Mouse (Mus musculus) midbrain, embryonic 14.5 days (tissue): ENCODE results near the gene Zbtb46. TPM values are rescaled to one million over a fixed set of nuclear protein-coding genes. Genes with fewer than 3 reads are reported as not detected.

Experiments
- ATAC-seq: fragments of 200-750 bp; cut with Nextera tagmentation; 2 replicates; pipeline ENCODE4 v1.8.0; 2017; ENCODE audit warnings: moderate number of reproducible peaks, moderate library complexity; ENCODE audit not compliant: low FRiP score, low TSS enrichment
- DNase-seq: peaks from one replicate; pipeline ENCODE4 v3.0.0-alpha.2; 2015
- H3K27ac ChIP-seq: fragments of 300-500 bp; sonication (generic); replicated peaks from 2 replicates; pipeline ENCODE4 v1.5.1; 2014; ENCODE audit warnings: mild to moderate bottlenecking, low read depth, low read length, moderate library complexity
- H3K27me3 ChIP-seq: fragments of 300-500 bp; sonication (generic); 2 replicates; pipeline ENCODE4 v1.6.1; 2014; ENCODE audit warnings: low read length, control low read depth, mixed read lengths; ENCODE audit not compliant: control insufficient read depth, insufficient read depth
- H3K36me3 ChIP-seq: fragments of 300-500 bp; sonication (generic); 2 replicates; pipeline ENCODE4 v1.6.1; 2014; ENCODE audit warnings: low read length, control low read depth; ENCODE audit not compliant: control insufficient read depth, insufficient read depth
- H3K4me1 ChIP-seq: fragments of 300-500 bp; sonication (generic); 2 replicates; pipeline ENCODE4 v1.6.1; 2014; ENCODE audit warnings: mild to moderate bottlenecking, antibody characterized with exemption, low read length, control low read depth; ENCODE audit not compliant: control insufficient read depth, insufficient read depth
- H3K4me2 ChIP-seq: fragments of 300-500 bp; sonication (generic); 2 replicates; pipeline ENCODE4 v1.6.1; 2014; ENCODE audit warnings: mild to moderate bottlenecking, low read length, moderate library complexity
- H3K4me3 ChIP-seq: fragments of 300-500 bp; sonication (generic); replicated peaks from 2 replicates; pipeline ENCODE4 v1.5.1; 2014; ENCODE audit warnings: low read depth, low read length
- H3K9ac ChIP-seq: fragments of 300-500 bp; sonication (generic); replicated peaks from 2 replicates; pipeline ENCODE4 v1.6.1; 2014; ENCODE audit warnings: mild to moderate bottlenecking, low read length, moderate library complexity
- H3K9me3 ChIP-seq: fragments of 300-500 bp; sonication (generic); 2 replicates; pipeline ENCODE4 v1.6.1; 2016; ENCODE audit warnings: low read length, control low read depth, mixed read lengths; ENCODE audit not compliant: control insufficient read depth
- WGBS: fragments of 180-500 bp; shearing (Covaris S2); extraction: QIAGEN DNeasy Blood & Tissue Kit; methylation state at CpG from one replicate; pipeline ENCODE4 v1.1.7; 2014; 5-methylcytosine and 5-hydroxymethylcytosine counted together
- polyA plus RNA-seq: library from polyadenylated mRNA; unstranded; fragments of >200 nt; fragmentation: Nextera tagmentation; extraction: Ambion mirVana; gene quantifications from 2 replicates; pipeline ENCODE4 v1.2.1, GENCODE M21; 2014

Gene Zbtb46
- polyA plus RNA-seq, 1 experiment from 2014 or later = 22.2 TPM

DNA sequence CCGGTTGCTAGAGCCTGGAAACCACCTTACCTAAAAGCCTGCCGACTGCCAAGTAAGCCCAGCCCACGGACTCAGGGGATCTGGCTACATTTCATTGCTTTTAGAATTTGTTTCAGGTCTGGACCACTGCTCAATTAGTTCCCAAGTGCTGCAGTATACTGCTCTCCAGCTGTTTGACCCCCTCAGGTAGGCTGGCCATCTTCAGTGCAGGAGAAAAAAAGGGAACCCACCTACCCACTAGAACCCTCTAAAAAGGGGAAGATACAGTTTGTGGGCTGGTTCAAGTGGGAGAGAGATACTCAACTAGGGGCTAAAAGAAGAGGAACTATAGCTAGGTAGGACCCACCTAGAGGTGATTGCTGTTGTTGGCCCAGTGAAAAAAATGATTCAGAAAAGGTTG is 33.0 kb upstream of the Zbtb46 start:
- ATAC-seq (no peak), DNase-seq (no peak)
- Histone ChIP-seq H3K27ac (no peak overlapping the region), H3K4me2 (no peak overlapping the region), H3K4me3 (no peak overlapping the region), H3K9me3 (no peaks in the 10 kb centered on the region), H3K36me3 (no peaks in the 10 kb centered on the region), H3K9ac (no peak overlapping the region), H3K27me3 (no peaks in the 10 kb centered on the region), H3K4me1 (no peaks in the 10 kb centered on the region)
- WGBS = 51% methylated on average over 3 of the region's 3 CpGs

- Histone ChIP-seq H3K9me3 (no peaks in the 10 kb centered on the region), H3K36me3 (no peaks in the 10 kb centered on the region), H3K27ac (no peak overlapping the region), H3K4me3 (no peak overlapping the region), H3K27me3 (no peaks in the 10 kb centered on the region), H3K4me1 (no peaks in the 10 kb centered on the region), H3K9ac (no peak overlapping the region), H3K4me2 (no peak overlapping the region)
- WGBS = 25% methylated on average over 7 of the region's 7 CpGs
- no peak for DNase-seq
- no peak for ATAC-seq
Observed at GRCm38 (mm10) chr2:181491432-181492205, 32.4 kb upstream of the Zbtb46 start.

DNA sequence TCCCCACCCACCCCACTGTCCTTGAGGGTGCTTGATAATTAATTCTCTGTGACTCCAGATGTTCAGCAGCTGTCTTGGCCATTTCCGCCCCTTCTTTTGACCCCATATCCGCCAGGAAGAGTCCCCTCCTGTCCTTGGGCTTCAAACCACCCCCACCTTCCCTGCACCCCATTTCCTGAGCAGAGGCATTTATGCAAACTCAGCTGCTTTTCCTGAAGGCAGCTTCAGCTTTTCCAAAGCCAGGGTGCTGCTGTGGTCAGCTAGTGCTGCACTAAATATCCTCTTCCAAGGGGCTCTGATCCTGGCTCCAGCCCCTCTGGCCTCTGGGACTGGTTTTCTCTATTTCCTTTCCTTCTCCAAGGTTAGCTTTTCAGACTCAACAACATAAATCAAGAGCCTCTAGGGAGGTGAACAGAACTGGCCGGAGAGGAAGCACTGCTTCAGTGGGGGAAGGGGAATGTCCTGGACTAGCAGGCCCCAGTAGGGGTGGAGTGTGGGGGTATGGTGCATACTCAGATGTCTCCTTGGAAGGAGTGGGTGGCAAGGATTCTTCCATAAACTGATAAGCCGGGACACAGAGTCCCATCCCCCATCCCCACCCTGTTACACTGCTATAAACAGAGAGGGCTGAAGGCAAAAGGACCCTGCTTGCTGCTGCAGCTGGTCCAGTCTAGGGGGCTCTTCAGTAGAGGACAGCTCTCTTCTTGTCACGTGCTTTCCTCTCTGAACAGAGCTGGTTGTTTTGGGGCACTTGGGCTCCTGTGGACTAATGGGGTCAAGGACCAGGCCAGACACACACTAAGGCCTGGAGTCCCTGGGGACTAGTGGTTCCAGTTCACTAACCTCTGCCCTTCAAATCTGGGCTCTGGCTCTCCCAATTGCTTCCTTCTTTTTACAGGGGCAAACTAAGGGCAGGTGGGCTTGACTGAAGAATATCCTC is 28.4 kb upstream of the Zbtb46 start:
- DNase-seq (no peak), ATAC-seq (no peak)
- Histone ChIP-seq H3K36me3 (no peaks in the 10 kb centered on the region), H3K4me3 (no peak overlapping the region), H3K9ac (no peak overlapping the region), H3K9me3 (no peaks in the 10 kb centered on the region), H3K27me3 (no peaks in the 10 kb centered on the region), H3K4me2 (no peak overlapping the region), H3K4me1 (no peaks in the 10 kb centered on the region), H3K27ac (no peak overlapping the region)
- WGBS = 51% methylated on average over 5 of the region's 5 CpGs

DNA sequence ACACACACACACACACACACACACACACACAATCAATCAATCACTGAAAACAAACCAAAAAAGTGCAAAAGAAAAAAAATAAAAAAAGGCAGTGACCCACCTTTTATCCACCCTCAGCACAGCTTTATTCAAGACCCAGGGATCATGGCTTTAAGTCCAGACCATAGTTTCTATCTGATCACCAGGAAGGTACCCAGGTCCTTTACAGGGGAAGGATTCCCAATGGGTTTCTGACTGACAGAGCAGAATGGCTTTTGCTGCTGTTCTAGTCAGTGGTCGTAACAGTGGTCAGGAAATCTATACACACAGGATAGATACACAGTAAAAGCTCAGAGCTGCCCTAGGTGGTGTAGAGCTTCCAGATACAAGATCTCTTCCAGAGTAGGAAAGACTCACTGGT is 26.5 kb upstream of the Zbtb46 start:
- H3K9ac ChIP-seq = no peak overlapping the region
- H3K27me3 ChIP-seq = no peaks in the 10 kb centered on the region
- DNase-seq (no peak), ATAC-seq (no peak)
- H3K36me3 ChIP-seq = no peaks in the 10 kb centered on the region
- H3K4me1 ChIP-seq = no peaks in the 10 kb centered on the region
- WGBS = 30% methylated on average over 1 of the region's 1 CpGs
- no peak overlapping the region for H3K27ac ChIP-seq
- no peak overlapping the region for H3K4me3 ChIP-seq
- no peak overlapping the region for H3K4me2 ChIP-seq
- no peaks in the 10 kb centered on the region for H3K9me3 ChIP-seq

DNA sequence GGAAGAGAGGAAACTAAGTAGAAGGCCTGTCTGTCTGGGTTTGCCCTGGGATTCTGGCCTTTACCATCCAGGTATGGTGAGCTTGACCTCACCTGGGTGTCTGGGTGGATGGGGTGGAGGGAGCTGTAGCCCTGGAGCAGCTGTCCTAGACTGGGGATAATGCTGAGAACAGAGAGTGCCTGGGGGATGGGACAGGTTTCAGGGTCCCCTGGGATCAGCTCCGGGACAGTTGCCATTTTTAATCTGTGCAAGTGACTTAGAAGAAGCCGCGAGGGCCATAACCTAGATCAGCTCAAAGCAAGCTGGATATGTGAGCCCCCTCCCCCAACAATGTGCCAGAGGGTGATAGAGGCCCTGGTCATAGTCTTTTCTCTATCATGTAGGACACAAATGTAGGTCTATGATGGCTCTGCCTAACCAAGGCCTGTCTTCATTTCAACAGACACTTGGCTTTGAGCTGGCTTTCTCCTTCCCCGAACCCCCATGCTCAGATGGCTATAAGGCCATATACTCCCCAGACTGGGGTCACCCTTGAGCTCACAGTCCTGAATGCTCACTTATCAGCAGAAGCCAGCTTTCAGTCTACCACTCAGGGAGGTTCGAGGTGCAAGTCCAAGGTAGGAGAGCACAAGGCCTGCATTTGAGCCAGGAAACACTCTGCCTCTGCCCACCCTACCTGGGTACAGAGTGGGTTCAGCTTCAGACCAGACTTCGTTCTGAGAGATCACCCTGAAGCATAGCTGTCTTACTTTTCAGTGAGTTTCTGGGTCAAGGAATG is 25.4 kb upstream of the Zbtb46 start:
- Histone ChIP-seq H3K27me3 (no peaks in the 10 kb centered on the region), H3K4me1 (no peaks in the 10 kb centered on the region), H3K9ac (no peak overlapping the region), H3K4me3 (no peak overlapping the region), H3K36me3 (no peaks in the 10 kb centered on the region), H3K9me3 (no peaks in the 10 kb centered on the region), H3K27ac (no peak overlapping the region), H3K4me2 (no peak overlapping the region)
- no peak for DNase-seq
- ATAC-seq = no peak
- WGBS = 72% methylated on average over 6 of the region's 6 CpGs

GRCm38 (mm10) chr2:181483562-181484318 is 24.5 kb upstream of the Zbtb46 start:
- Histone ChIP-seq H3K4me3 (no peak overlapping the region), H3K4me2 (no peak overlapping the region), H3K36me3 (no peaks in the 10 kb centered on the region), H3K9me3 (no peaks in the 10 kb centered on the region), H3K27me3 (no peaks in the 10 kb centered on the region), H3K9ac (no peak overlapping the region), H3K27ac (no peak overlapping the region), H3K4me1 (no peaks in the 10 kb centered on the region)
- 40% methylated on average over 7 of the region's 7 CpGs for WGBS
- DNase-seq (peak; percentile 31), ATAC-seq (no peak)

DNA sequence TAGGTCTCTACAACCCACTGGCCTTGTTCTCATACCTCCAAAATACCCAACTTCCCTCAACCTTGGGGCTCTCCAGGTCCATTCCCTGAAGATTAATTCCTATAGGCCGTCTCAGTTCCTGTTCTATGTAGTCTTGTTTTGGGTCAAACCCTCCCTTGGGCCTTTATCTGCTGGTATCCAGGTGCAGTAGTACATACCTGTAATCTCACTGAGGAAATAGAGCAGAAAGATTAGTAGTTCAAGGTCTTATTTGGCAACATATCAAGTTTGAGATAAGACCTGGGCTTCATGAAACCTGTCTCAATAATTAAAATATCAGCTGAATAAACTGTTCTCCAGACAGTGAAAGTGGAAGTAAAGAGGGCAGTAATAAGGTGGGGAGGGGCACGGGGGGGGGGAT is 23.9 kb upstream of the Zbtb46 start:
- no peak overlapping the region for H3K27ac ChIP-seq
- DNase-seq (no peak), ATAC-seq (no peak)
- H3K27me3 ChIP-seq = no peaks in the 10 kb centered on the region
- H3K4me2 ChIP-seq = no peak overlapping the region
- no peaks in the 10 kb centered on the region for H3K36me3 ChIP-seq
- WGBS = 51% methylated on average over 2 of the region's 2 CpGs
- no peaks in the 10 kb centered on the region for H3K4me1 ChIP-seq
- no peak overlapping the region for H3K9ac ChIP-seq
- H3K9me3 ChIP-seq = no peaks in the 10 kb centered on the region
- H3K4me3 ChIP-seq = no peak overlapping the region

DNA sequence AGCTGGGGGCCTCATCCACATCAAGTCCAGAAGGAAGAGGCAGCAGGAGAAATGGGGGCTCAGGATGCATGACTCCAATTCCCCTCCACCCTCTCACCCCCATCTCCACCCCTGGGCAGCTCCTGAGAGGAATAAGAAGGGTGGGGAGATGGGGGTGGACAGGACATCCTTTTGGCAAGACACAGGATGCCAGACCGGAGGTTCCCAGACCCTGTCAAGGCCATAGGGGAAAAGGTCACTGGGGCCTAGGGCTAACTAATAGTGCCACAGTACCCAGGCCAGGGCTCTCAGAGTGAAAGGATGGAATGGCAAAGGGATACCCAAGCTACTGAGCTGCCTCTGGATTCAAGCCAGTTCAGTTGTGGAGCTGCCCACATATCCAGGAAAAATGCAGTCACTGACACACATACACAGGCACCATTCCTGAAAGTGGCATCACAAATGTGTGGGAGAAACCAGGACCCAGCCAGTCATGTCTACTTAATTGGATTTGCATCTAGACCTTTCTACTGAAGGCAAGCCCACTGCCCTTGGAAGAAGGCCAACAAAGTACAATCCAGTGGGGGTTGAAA is 13.1 kb upstream of the Zbtb46 start:
- ATAC-seq (no peak), DNase-seq (no peak)
- WGBS = 82% methylated on average over 1 of the region's 1 CpGs
- H3K36me3 ChIP-seq = no peaks in the 10 kb centered on the region
- no peaks in the 10 kb centered on the region for H3K4me1 ChIP-seq
- H3K9me3 ChIP-seq = no peaks in the 10 kb centered on the region
- no peak overlapping the region for H3K4me2 ChIP-seq
- no peaks in the 10 kb centered on the region for H3K27me3 ChIP-seq
- H3K27ac ChIP-seq = no peak overlapping the region
- no peak overlapping the region for H3K4me3 ChIP-seq
- H3K9ac ChIP-seq = no peak overlapping the region
